Mouse (Mus musculus) liver, embryonic 16.5 days (tissue): ENCODE results near the gene Flot2. TPM values are rescaled to one million over a fixed set of nuclear protein-coding genes. Genes with fewer than 3 reads are reported as not detected.
"Not testable (repeated sequence)": the region's sequence is repeated elsewhere in the genome, so short reads cannot be mapped to it uniquely, and the experiment has no call there.

Experiments
- ATAC-seq: fragments of 200-750 bp; cut with Nextera tagmentation; 2 replicates; pipeline ENCODE4 v1.8.0; 2017; ENCODE audit warnings: low read depth, mild to moderate bottlenecking, moderate number of reproducible peaks, moderate library complexity
- H3K27ac ChIP-seq: fragments of 300-500 bp; sonication (generic); 2 replicates; pipeline ENCODE4 v1.5.1; 2014; ENCODE audit warnings: mild to moderate bottlenecking, low read length
- H3K27me3 ChIP-seq: fragments of 300-500 bp; sonication (generic); 2 replicates; pipeline ENCODE4 v1.6.1; 2014; ENCODE audit warnings: low read depth, low read length, mixed read lengths; ENCODE audit not compliant: control insufficient read depth, insufficient read depth
- H3K36me3 ChIP-seq: fragments of 300-500 bp; sonication (generic); 2 replicates; pipeline ENCODE4 v1.6.1; 2014; ENCODE audit warnings: mild to moderate bottlenecking; ENCODE audit not compliant: control insufficient read depth, insufficient read depth
- H3K4me1 ChIP-seq: fragments of 300-500 bp; sonication (generic); 2 replicates; pipeline ENCODE4 v1.6.1; 2014; ENCODE audit warnings: low read depth, low read length, mixed read lengths; ENCODE audit not compliant: control insufficient read depth
- H3K4me2 ChIP-seq: fragments of 300-500 bp; sonication (generic); 2 replicates; pipeline ENCODE4 v1.6.1; 2014; ENCODE audit warnings: low read depth, low read length, mixed read lengths
- H3K4me3 ChIP-seq: fragments of 300-500 bp; sonication (generic); 2 replicates; pipeline ENCODE4 v1.5.1; 2014; ENCODE audit warnings: low read depth, mild to moderate bottlenecking, low read length
- H3K9ac ChIP-seq: fragments of 300-500 bp; sonication (generic); 2 replicates; pipeline ENCODE4 v1.6.1; 2014; ENCODE audit warnings: low read depth, low read length
- H3K9me3 ChIP-seq: fragments of 300-500 bp; sonication (generic); replicated peaks from 2 replicates; pipeline ENCODE4 v1.6.1; 2016; ENCODE audit warnings: low read length; ENCODE audit not compliant: control insufficient read depth
- WGBS: fragments of 180-500 bp; shearing (Covaris S2); extraction: QIAGEN DNeasy Blood & Tissue Kit; methylation state at CpG from one replicate; pipeline ENCODE4 v1.1.7; 2014; ENCODE audit not compliant: insufficient replicate concordance; 5-methylcytosine and 5-hydroxymethylcytosine counted together
- polyA plus RNA-seq: library from polyadenylated mRNA; unstranded; fragments of >200 nt; fragmentation: Nextera tagmentation; extraction: Ambion mirVana; gene quantifications from 2 replicates; pipeline ENCODE4 v1.2.1, GENCODE M21; 2015

The Flot2 gene
- polyA plus RNA-seq, 1 experiment from 2014 or later: 25.1 TPM

DNA sequence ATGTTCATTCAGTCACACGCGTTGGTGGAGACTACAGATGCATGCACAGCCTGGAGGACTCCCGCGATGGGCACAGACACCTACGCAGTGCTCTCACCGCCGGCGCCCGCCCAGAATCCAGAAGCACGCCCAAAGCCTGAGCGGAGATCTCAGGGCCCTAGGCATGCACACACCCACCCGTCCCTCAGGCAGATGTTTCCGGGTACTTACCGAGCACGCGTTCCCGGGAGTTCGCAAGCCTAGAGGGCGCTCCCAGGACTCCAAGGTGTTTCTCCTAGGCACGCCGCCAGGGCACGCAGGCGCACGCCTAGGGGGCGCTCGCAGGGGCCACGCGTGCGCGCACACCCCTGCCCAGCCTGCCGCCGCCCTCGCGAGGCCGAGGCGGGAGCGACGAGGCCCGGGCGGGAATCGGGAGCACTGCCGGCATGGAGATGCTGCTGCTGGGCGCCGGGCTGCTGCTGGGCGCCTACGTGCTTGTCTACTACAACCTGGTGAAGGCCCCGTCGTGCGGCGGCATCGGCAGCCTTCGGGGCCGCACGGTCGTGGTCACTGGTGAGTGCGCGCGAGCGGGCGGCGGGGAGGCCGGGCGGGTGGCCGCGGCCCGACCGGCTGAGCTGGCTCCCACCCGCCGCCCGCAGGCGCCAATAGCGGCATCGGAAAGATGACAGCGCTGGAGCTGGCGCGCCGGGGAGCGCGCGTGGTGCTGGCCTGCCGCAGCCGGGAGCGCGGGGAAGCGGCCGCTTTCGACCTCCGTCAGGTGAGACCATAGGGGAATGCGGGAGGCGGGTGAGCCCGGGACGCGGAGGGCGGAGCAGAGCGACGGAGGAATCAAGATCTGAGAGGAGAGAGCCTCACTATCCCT is 5.6 kb upstream of the Flot2 start, which contains the start of gene Dhrs13:
Gene Dhrs13 (plus strand): TSS at position 334 of the 862 bp plus-strand sequence.
- peak within 1 kb of the TSS; percentile 83 for H3K27ac ChIP-seq
- H3K4me3 ChIP-seq: peak within 1 kb of the TSS; percentile 78
- no peaks in the 10 kb centered on the region for H3K9me3 ChIP-seq
- peaks cover 34% of the 10 kb centered on the region for H3K36me3 ChIP-seq
- peak within 1 kb of the TSS; percentile 84 for H3K9ac ChIP-seq
- under 1% methylated on average over 96 of the region's 96 CpGs for WGBS
- peak within 1 kb of the TSS; percentile 99 for H3K4me2 ChIP-seq
- peaks cover 28% of the 10 kb centered on the region for H3K4me1 ChIP-seq
- ATAC-seq: peak; percentile 95
- no peaks in the 10 kb centered on the region for H3K27me3 ChIP-seq

DNA sequence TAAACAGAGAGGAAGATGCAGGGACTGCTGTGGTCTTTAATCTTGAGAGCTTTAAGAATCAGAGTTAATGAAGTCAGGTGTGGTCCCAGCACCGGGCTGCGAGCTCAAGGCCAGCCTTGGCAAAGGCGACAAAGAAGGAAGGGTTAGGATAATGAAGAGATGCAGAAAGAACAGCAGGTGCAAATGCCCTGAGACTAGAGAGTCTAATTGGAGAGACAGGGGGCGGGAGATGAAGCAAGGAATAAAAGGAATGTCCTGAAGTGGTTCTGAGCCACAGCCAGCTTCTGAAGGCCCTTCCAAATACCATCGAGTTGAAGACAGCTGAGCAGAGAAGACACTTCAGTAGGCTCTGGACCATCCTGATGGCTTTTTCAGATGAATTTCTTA is 4.9 kb upstream of the Flot2 start:
- Histone ChIP-seq H3K27me3 (no peaks in the 10 kb centered on the region), H3K4me1 (peaks cover 34% of the 10 kb centered on the region), H3K4me3 (peak overlapping the region; percentile 78), H3K27ac (peak overlapping the region; percentile 83), H3K9ac (peak overlapping the region; percentile 84), H3K4me2 (peak overlapping the region; percentile 99), H3K9me3 (no peaks in the 10 kb centered on the region), H3K36me3 (peaks cover 30% of the 10 kb centered on the region)
- no peak for ATAC-seq
- 15% methylated on average over 5 of the region's 5 CpGs for WGBS

DNA sequence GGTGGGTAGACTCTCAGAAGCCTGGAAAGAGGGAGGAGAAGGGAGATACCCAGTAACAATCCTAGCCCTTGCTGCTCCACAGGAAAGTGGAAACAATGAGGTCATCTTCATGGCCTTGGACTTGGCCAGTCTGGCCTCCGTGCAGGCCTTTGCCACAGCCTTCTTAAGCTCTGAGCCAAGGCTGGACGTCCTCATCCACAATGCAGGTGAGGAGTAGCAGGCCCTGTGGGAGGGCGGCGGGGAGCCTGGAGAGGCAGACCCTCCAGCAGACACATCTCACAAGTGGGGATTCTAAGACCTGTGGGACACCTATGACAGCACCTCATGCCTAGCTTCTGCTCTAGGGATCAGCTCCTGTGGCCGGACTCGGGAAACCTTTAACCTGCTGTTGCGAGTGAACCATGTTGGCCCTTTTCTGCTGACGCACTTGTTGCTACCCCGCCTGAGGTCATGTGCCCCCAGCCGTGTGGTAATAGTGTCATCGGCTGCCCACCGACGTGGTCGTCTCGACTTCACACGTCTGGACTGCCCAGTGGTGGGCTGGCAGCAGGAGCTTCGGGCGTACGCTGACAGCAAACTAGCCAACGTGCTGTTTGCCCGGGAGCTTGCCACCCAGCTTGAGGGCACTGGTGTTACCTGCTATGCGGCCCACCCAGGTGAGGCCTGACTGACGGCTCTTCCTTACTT is 3.7 kb upstream of the Flot2 start:
- Histone ChIP-seq H3K27ac (no peak overlapping the region), H3K27me3 (no peaks in the 10 kb centered on the region), H3K4me2 (peak overlapping the region; percentile 99), H3K36me3 (peaks cover 21% of the 10 kb centered on the region), H3K4me3 (peak overlapping the region; percentile 78), H3K9ac (no peak overlapping the region), H3K9me3 (no peaks in the 10 kb centered on the region), H3K4me1 (peaks cover 47% of the 10 kb centered on the region)
- 89% methylated on average over 23 of the region's 23 CpGs for WGBS
- no peak for ATAC-seq

DNA sequence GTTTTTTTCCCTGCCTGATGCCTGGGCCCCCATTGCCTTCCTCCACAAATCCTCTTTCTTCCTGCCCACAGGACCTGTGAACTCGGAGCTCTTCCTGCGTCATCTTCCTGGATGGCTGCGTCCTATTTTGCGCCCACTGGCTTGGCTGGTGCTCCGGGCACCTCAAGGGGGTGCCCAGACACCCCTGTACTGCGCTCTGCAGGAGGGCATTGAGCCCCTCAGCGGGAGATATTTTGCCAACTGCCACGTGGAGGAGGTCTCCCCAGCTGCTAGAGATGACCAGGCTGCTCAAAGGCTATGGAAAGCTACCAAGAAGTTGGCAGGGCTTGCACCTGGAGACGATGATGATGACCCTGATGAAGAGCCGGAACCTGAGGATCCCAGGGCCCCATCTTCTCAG is 940 bp upstream of the Flot2 start:
- no peak overlapping the region; the same call in 1 of the 2 replicates for H3K4me2 ChIP-seq
- no peak overlapping the region for H3K9ac ChIP-seq
- 85% methylated on average over 10 of the region's 10 CpGs for WGBS
- no peak overlapping the region for H3K27ac ChIP-seq
- H3K9me3 ChIP-seq: no peaks in the 10 kb centered on the region
- peaks cover 37% of the 10 kb centered on the region for H3K4me1 ChIP-seq
- peaks cover 13% of the 10 kb centered on the region for H3K36me3 ChIP-seq
- ATAC-seq: no peak
- H3K4me3 ChIP-seq: no peak overlapping the region
- H3K27me3 ChIP-seq: no peaks in the 10 kb centered on the region

GRCm38 (mm10) chr11:78040878-78041277 is 3.1 kb downstream of the Flot2 start:
- no peak overlapping the region for H3K9ac ChIP-seq
- WGBS: 49% methylated on average over 2 of the region's 2 CpGs
- H3K27me3 ChIP-seq: no peaks in the 10 kb centered on the region
- no peak for ATAC-seq
- H3K4me2 ChIP-seq: no peak overlapping the region
- H3K9me3 ChIP-seq: no peaks in the 10 kb centered on the region
- peaks cover 8% of the 10 kb centered on the region; the same call in 1 of the 2 replicates for H3K36me3 ChIP-seq
- H3K27ac ChIP-seq: no peak overlapping the region
- H3K4me3 ChIP-seq: no peak overlapping the region
- H3K4me1 ChIP-seq: peaks cover 26% of the 10 kb centered on the region

DNA sequence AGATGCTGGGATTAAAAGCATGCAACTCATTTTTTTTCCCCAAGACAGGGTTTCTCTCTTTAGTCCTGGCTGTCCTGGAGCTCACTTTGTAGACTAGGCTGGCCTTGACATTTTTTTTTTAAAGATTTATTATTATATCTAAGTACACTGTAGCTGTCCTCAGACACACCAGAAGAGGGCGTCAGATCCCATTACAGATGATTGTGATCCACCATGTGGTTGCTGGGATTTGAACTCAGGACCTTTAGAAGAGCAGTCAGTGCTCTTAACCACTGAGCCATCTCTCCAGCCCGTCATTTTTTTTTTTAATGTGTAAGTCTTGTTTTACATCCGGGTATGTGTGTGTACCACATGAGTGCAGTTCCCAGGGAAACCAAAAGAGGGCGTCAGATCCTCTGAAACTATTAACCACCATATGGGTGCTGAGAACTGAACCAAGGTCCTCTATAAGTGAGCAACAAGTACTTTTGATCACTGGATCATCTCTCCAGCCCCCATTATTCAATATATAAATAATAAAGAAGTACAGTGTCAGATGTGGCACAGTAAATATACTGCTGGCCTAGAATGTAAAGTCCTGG is 4.6 kb downstream of the Flot2 start:
- not testable (repeated sequence) for H3K9ac ChIP-seq, H3K36me3 ChIP-seq, ATAC-seq, H3K27ac ChIP-seq, H3K4me3 ChIP-seq, H3K9me3 ChIP-seq, H3K27me3 ChIP-seq, H3K4me2 ChIP-seq
- H3K4me1 ChIP-seq: peaks cover 22% of the 10 kb centered on the region
- 77% methylated on average over 4 of the region's 4 CpGs for WGBS

GRCm38 (mm10) chr11:78044758-78045251 is 7.1 kb downstream of the Flot2 start:
- ATAC-seq: peak; percentile 64
- Histone ChIP-seq H3K27ac (peak overlapping the region; percentile 10), H3K9me3 (no peaks in the 10 kb centered on the region), H3K4me1 (peaks cover 6% of the 10 kb centered on the region), H3K4me2 (no peak overlapping the region), H3K36me3 (0 out of 2 replicates have a peak, but pooled peaks cover 3% of the 10 kb centered on the region), H3K4me3 (no peak overlapping the region), H3K9ac (no peak overlapping the region), H3K27me3 (no peaks in the 10 kb centered on the region)
- 66% methylated on average over 5 of the region's 5 CpGs for WGBS

- H3K27ac ChIP-seq, H3K9ac ChIP-seq, H3K4me3 ChIP-seq, H3K9me3 ChIP-seq, H3K27me3 ChIP-seq, H3K36me3 ChIP-seq, ATAC-seq, H3K4me2 ChIP-seq: not testable (repeated sequence)
- peaks cover 17% of the 10 kb centered on the region for H3K4me1 ChIP-seq
- WGBS: 95% methylated on average over 2 of the region's 4 CpGs
Observed at GRCm38 (mm10) chr11:78048637-78049036, 10.9 kb downstream of the Flot2 start.
